Mouse (Mus musculus) CD4-positive helper T cell, adult 2 months (primary cell): Measurements from ENCODE around the gene Rbm28.

Experiments
- DNase-seq: peaks from one replicate; pipeline ENCODE4 v3.0.0-alpha.2; 2012; ENCODE audit warnings: low read depth, missing footprints, low spot score

Gene Rbm28

DNA sequence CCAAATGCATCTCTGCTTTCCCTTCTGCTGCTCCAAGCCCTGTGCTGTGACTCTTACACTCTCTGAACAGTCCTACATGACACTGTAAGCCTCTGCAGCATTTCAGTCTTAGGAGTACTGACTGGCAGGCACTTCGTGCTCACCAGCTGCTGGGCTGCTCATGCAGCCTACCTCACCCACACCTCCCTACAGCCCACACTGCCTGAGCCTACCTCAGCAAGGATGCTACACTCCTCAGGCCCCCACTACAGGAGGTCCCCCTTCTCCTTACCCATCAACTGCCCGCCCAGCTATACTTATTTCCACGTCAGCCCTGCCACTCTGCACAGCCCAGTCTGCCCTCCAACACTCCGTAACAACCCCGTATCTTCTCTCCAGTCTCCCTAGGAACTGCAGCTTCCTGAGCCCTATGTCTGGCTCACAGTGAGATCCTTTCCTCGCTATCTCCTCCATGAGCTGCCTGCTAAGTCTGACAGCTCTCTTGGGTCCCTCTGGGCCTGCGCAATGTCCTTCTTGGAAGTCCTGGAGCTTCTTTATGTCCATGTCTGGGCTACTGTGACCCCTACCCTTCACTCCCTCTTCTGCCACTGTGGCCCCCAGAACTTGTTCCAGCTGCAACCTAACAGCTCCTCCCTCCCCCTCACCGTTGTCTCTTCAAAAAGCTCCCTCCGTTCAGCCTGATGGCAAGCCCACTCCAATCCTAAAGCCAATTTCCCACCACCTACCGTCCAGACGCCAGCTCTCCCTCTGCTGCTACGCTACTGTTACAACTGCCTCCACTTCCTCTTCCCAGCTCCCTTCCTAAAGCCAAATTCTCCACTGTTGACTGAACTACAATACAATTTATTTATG, 19.1 kb downstream of the Rbm28 start:
- DNase-seq, result no peak

DNA sequence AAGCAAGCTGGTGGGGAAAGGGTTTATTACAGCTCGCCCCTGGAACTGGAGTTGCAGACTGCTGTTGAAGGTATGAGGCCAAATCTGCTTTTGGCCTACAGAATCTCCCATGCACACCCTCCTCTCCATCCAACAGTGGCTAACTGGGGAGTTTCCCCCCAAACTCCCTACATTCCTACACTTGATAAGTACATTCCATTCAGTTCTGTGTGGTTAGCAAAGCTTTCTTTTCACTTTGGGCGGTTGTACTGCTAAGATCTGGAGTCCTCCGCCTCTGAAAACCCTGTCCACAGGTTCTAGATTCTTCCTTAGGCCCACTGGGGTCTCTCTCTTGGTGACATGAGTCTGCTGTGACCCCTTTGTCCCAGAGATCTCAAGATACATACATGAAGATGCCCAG, 19.8 kb downstream of the Rbm28 start:
- DNase-seq, result no peak

DNA sequence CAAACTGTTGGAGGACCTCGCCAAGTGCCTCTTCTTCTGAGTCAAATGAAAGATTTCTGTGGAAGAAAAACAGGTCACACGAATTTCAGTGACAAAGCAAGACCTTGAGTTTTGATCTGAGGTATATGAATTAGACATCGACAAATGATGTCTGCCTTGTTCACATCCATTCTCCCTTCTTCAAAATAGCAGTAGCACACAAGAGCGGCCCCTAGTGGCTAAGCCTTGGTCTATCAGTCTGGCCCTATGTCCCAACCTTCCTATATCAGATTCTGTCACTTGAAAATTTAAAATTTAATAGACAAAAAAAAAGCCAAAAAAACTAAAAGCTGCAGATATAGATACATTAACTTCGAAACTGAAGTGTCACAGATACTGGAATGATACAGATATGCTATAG, 21.2 kb downstream of the Rbm28 start:
- DNase-seq, result peak; percentile 36

DNA sequence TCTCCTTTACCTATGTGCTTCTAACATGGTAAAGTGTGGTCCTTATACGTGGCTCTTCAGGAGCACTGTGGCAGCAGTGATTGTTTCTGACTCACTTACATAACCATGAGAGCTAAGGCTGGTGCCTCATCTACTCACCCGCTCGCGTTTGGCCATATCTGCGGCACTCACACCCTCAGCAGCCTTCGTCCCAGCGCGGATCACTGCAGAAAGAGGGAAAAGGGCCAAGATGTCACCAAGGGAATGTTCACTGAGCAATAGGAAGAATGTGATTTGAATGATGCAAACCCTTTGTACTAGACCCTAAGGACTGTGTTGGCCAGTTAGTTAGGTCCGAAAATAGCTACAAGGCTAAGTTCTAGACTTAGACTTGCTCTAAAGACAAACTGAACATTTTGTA, 27.4 kb downstream of the Rbm28 start:
- no peak for DNase-seq

DNA sequence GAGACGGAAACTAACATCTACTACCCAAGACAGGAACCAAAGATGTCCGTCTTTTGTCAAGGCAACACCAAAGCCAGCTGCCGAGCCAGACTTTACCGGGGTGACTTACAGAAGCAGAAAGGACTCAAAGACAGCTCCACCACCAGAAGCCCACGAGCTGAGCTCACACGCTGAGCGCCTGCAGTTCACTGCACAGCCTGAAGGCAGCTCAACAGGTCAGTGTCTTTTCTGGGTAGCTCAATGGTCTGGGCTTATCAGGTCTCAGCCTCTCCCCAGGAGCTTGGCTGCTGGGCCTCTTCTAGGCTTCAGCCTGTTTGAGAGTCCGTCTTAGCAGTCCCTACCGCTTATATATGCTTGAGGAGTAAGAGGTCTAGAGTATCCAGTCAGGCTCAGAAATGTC, 31.7 kb downstream of the Rbm28 start:
- no peak for DNase-seq

DNA sequence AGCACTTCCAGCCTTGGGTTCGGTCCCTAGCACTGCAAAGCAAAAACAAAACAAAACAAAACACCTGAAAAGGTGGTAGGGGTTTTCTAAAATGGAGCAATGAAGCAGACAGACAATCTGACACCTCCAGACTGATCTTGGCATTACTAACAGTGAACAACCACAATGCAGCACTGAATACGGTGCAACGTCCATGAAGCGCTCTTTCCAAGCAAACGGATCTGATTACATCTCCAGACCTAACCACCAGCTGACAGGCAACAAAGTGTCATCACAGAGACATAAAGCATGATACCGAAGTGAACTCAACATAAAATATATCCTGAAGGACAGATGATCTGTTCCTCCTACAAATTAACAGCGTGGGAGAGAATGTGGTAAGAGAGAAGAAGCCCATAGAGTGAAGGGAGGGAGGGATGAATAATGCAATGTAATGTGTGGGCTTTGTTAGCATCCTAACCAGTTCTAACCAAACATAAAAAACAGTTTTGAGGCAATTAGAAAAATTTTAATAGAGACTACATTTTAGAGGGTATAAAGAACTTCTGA, 37.9 kb downstream of the Rbm28 start:
- DNase-seq, result no peak

DNA sequence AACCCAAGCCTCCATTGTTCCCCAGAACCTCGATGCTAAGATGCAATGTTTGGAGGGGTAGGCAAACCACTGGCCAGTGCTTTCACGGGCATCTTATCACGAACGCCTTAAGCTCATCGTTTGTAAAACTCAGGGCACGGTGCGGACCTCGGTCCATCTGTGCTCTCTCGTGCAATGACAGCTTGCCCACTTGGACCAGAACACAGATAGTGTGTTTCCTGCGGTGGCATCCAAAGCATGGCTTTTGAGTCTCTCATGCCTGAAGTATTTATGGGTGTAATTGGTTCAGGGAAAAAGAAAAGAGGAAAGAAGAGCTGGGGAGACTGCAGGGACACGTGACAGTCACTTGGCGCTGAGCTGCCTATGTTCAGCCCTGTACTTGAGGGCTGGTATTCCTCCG, 44.8 kb downstream of the Rbm28 start:
- no peak for DNase-seq

DNA sequence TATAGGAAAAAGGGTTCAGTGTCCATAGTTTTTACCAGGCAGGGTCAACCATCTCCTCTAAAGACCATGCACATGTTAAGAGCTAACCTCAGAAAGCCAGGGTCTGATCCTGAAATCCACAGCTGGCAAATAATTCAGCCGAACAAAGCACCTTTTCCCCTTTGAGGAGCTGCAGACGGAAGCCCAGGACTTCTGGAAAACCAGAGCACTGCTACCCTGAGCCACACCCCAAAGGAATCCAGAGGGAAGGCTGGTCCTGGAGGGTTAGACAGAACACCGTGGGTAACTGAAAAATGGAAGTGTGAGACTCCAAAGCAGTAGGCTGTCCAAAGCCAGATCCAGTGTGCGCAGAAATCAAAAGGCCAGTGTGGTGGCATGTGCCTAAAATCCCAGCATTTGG, 45.8 kb downstream of the Rbm28 start:
- no peak for DNase-seq

DNA sequence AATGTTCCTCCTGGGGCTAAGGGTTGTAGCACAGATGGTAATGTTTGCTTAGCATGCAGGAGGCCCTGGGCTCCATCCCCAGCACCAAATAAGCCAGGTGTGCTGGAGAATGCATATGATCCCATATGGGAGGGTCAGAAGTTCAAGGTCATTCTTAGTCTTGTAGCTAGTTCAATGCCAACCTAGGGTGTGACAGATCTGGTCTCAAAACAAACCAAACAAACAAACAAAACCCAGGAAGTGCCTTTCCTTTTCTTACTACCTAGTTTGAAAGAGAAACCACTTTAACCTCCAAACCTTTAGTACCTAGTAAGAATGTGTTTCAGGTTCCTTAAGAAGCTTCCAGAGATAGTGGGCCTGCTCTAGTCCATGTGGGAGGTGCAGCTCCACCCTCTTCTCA, 46.6 kb downstream of the Rbm28 start:
- no peak for DNase-seq

DNA sequence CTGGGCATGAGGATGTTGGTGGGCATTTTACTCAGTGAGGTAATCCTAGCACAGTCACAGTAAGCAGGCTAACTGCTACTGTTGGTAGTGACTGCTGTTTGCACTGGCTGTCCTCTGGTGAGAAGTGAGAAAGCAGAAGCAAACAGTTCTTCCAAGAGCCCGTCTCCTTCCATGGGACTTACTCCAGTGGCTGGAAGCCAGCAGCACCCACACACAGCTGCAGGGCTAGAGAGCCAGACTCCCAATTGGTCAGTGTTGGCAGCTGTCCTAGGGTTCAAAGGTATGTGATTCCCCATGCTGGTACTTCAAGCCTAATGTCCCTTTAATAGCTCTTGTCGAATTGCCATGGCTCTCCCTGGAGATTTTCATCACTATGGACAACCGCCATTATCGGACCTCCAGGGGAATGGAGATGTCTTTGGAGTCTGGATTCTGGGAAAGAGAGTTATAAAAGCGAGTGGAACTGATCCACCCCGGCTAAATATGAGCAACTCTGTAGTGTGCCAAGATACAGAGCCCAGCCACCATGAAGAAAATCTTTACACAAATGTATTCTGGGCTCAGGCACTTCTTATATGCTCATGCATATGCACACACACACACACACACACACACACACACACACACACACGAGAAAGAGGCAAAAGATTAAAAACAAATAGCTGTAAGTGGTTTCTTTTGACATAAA, 47.2 kb downstream of the Rbm28 start:
- DNase-seq, result no peak

DNA sequence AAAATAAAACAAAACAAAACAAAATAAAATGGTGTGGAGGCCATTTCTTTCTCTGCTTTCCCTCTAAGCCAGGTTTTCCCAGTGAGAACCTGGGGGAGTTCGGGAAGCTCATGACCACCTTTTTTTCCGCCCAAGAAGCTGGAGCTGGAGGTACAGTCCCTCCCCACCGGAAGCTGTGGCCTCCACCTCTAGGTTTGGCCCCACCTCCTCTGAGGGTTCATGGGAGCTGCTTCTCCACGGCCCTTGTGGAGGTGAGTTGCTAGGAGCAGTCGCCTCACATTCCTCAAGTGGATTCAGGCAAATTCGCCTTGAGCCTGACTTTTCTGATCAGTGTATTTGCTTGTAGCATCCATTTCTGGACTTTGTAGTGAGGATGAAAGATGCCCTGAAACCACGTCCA, 49.0 kb downstream of the Rbm28 start:
- no peak for DNase-seq

DNA sequence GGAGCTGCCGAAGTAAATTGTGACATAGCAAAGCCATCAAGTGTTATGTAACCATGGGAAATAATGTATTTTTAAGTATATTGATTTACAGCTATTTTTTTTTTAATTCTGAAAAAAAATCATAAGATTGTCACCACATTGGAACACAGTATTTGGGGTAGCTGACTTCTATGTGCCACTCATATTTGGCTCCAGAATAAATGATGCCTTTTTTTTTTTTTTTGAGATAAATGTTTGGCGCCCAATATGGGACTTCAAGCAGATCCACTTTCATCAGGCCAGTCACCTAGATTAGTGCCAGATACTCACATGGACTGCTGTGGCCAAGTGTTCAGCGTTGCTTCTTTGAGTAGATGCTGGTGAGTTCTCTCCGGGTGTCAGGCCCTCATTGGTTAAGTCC, 53.3 kb downstream of the Rbm28 start:
- no peak for DNase-seq

DNA sequence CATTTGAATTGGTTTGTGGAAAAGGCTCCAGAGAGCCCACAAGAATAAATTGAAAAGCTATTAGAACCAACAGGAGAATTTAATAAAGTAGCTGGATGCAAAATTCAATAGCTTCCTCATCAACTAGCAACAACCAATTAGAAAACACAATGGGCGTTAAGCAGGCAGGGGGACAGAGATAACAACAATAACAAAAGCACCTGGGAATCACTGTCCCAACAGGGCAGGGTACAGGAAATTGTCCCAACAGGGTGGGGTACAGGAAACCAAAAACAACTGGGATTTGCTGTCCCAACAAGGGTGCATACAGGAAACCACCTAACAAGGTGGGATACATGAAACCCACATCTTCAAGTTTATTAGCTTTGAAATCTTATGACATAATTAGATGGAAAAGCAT, 56.4 kb downstream of the Rbm28 start:
- DNase-seq, result no peak

DNA sequence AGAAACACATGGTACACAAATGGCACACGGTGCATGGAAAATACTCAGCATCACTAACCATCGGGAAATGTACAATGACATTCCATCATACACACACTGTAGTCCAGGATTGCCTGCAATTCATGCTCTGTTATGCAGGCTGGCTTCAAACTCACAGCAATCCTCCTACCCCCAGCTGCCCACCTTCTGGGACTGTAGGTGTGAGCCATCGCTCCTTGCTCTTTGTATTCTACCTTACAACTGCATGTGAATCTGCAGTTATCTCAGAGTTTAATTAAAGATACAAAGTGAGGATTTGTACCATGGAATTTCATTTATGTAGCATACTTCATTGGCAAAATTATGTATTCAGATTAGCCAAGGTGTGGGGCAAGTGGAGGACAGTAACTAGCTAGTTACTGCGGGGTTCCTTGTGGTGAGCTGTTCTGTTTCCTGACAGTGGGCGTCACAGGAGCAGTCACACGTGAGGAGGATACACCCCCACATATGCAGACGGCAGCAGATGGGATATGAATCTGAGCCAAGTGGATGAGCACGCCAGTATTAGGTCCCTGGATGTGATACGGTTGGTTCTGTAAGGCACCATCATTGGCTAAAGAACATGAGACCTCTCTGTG, 63.5 kb downstream of the Rbm28 start:
- no peak for DNase-seq

DNA sequence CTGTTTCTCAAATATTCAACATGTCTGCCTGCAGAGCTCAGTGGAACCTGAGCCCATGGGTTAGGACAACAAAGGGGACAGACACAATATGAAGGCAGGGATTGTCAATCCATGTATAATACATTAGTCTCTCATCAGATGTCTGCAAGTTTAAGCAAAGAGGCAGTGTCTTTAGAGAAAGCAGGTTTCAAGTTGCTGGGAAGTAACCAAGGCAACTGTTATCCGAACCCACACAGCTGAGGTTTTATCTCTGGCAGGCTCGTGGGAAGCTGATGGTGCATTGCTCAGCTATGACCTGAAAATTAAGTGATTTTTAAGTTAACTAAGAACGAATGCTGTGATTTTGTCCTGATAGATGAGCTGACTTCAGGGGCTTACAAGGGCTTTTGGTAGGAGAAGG, 64.4 kb downstream of the Rbm28 start:
- no peak for DNase-seq

DNA sequence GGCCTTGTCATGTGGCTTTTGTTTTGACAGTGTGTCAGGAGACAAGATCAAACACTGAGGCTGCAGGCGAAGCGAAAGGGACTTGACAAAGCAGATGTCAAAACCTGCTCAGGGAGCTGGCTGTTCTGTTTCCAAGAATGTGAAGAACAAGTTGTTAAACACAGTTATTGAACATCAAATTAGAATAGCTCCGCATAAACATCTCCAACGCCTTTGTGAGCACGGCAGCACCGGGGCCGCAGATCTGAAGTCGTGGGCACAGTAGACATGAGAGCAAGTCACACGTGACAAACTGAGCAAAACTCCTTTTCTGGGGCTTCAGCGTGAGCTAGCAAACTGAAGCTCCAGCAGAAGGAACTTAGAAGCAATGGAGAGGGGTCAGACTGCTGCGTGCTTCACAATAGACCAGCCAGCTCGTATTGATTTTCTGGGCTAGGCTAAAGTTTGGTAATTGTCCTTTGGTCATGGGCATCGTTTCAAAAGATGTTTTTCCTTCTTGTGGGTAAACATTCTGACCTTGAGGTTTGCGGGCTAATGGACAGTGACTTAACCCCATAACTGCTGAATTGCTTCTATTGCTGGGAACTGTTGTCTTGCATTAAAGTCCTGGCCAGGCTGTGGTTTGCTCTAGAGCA, 65.2 kb downstream of the Rbm28 start:
- DNase-seq, result no peak

DNA sequence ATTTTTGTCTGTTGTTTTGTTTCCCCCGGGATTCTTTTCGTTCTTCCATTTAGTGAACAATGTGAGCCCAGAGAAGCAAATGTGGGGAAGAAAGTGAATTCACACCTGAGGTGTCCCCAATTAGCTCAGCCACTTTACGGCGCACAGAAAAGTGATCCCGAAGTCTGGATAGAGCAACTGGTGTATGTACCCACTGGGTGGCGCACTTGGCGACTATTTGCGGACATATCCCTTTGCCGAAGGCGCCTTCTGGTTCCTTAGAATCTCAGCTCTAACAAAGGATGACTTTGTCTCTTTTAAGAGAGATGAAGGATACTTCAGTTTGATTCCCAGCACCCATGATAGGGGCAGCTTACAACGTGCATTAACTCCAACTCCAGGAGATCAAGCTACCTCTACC, 71.9 kb downstream of the Rbm28 start:
- no peak for DNase-seq

DNA sequence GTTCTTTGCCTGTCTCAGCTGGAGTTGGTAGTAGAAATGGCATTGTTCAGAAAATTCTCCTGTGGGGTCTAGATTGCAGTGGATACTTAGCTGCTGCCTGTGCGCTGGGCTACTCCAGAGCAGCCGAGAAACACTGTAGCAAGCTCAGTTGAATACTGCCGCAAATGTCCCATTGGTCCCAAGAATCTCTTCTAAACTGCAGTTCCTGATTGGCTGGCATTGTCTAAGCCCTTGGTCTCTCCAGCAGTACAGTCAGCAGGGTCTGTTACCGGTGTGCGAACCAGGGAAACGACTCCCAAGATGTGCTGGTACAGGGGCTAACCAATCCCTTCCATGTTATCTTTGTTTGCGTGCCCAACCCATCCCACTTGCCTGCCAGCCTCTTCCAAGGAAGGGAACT, 72.6 kb downstream of the Rbm28 start:
- DNase-seq, result no peak

DNA sequence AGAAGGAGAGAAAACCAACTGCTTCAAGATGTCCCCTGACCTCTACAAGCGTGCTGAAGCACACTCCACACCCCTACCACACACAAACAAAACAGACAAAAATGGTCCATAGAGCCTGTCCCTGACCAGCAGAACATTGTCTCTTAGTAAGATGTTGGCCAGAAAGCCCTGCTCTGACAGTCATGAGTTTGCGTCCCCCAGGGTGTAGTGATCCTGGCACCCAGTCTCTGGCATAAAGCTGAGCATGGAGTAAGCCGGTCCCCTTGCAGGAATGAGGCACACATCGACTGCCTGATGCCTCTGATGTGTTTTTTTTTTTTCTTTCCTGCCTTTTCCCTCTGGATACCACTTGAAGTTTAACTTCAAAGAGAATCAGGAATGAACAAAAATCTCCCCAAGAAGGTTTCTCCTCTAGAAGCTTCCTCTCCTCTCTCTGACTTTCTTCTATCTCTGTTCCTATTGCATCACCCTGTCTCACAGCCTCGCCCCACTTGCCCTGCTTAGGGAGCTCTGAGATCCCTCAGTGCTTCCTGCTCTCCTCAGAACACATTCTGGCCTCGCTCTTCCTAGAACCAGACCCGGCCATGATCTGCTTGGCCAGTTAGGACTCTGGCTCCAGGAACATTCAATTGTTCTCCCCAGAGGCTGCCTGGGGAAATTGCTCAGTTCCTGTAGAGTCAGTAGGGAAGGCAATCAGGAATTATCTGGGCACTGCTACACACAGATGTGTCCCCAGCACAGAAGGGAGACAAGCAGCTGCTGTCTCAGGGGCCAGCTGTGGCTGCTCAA, 76.7 kb downstream of the Rbm28 start:
- DNase-seq, result no peak

DNA sequence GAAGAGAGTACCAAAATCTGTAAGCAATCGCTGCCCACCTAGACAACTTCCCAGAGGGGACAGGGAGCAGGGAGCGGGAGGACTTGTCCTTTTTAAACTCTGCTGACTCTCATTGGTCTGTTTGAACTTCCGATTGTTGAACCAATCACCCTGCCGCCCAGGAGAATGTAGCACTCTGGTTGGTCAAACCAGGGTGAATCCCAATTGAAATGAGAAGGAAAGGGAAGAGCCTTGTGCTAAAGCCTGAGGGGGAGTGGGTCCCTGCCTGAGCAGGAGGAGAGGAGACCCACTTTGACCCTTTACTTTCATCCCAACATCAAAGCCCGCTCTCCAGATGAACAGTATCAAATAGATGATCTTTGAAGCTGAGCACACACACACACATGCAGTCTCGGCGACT, 80.4 kb downstream of the Rbm28 start:
- no peak for DNase-seq

DNA sequence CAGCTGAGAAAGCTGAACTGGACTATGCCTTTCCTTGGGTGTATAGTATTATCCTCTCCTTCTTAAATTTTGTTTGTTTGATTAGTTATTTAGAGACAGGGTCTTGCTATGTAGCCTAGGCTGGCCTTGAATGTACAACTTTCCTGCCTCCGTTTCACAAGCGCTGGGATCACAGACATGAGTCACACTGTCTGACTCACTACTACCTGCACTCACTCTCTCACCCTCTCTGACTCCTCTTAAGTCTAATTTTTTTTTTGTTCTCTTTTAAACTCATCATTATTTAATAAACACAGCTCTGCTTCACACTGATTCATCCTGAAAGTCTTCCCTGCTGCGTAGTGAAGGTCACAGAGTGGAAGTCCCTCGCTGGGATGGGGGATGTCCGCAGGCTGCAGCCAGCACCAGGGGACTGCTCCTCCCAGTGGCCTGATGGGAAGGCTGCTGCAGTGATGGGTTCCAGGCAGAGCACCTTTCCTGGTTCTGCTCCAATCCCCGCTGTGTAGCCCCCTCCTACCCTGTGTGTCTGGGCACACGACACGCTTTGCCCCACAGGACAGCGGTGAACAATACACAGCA, 81.9 kb downstream of the Rbm28 start:
- no peak for DNase-seq
